18 mouse cellular contexts compared by ENCODE assay signal in the genomic region with DNA sequence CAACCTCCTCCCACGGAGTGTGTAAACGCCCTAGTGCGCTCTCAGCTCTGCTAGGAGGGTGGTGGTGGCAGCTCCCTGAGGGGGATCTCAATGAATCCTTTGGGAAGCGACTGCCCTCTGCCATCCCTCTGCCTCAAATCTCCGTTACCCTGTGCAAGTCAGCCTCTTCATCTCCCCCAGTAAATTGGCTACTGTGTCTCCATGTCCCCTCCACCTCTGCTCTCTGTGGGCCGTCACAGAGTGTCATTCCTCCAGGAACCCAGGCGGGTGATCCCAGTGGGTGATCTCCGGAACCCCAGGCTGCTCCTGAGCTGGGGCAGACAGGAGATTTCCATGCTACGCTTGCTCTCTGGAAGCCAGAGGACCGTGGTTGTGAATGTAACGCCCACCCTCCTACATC. TPM values are rescaled to one million over a fixed set of nuclear protein-coding genes. Genes with fewer than 3 reads are reported as not detected.
DNase-seq lines count a peak whose midpoint lies in the region; ATAC-seq and TF ChIP-seq lines count a peak whose summit lies in the region.
"Had no signal": no experiment of that assay in that cellular context is flagged by ENCODE, and none has a peak within 500 bp of the region (broad histone marks: within the 10 kb centered on the region; RNA-seq: fewer than 3 reads in every experiment).

No protein-coding gene starts in this region.

- no peaks in the 10 kb centered on the region for H3K36me3 ChIP-seq in heart, embryonic 13.5 days
- H3K36me3 ChIP-seq in lung, embryonic 14.5 days (ENCODE audit: insufficient read depth), result no peaks in the 10 kb centered on the region
- H3K36me3 ChIP-seq in limb, embryonic 10.5 days, result no peaks in the 10 kb centered on the region
- no peaks in the 10 kb centered on the region for H3K36me3 ChIP-seq in liver, postnatal 0 days (replicated peaks; ENCODE audit: insufficient read depth, low read length)
- H3K36me3 ChIP-seq: hindbrain, embryonic 15.5 days had no signal

- no peak for TF ChIP-seq EP300 in liver, postnatal 0 days (IDR thresholded peaks at IDR 0.05; ENCODE audit: low read depth)

- peaks cover 67% of the 10 kb centered on the region for H3K27me3 ChIP-seq in heart, embryonic 13.5 days (replicated peaks)
- H3K27me3 ChIP-seq in lung, embryonic 14.5 days (ENCODE audit: insufficient read depth, low read length), result peaks cover 47% of the 10 kb centered on the region
- H3K27me3 ChIP-seq in limb, embryonic 10.5 days (ENCODE audit: low read depth, poor library complexity, severe bottlenecking), result peaks cover 63% of the 10 kb centered on the region
- H3K27me3 ChIP-seq in liver, postnatal 0 days (ENCODE audit: insufficient read depth, low read length), result peaks cover 61% of the 10 kb centered on the region
- H3K27me3 ChIP-seq: CH12.LX had no signal

- no peak overlapping the region for H3K9ac ChIP-seq in heart, embryonic 13.5 days
- H3K9ac ChIP-seq in lung, embryonic 14.5 days, result no peak overlapping the region
- no peak overlapping the region for H3K9ac ChIP-seq in liver, postnatal 0 days (replicated peaks)
- H3K9ac ChIP-seq: hindbrain, embryonic 15.5 days had no signal

- peak overlapping the region; percentile 82 for H3K4me2 ChIP-seq in heart, embryonic 13.5 days
- H3K4me2 ChIP-seq in lung, embryonic 14.5 days, result peak overlapping the region; percentile 81
- H3K4me2 ChIP-seq in liver, postnatal 0 days (ENCODE audit: low read depth, low read length), result peak overlapping the region; percentile 68; the same call in 1 of the 2 replicates

- peak overlapping the region; percentile 49; the same call in 1 of the 2 replicates for H3K4me3 ChIP-seq in heart, embryonic 13.5 days
- 0 out of 2 replicates have a peak overlapping the region, but pooled peaks have one; percentile 34 for H3K4me3 ChIP-seq in lung, embryonic 14.5 days (ENCODE audit: low read depth, low read length)
- H3K4me3 ChIP-seq in limb, embryonic 10.5 days, result peak overlapping the region; percentile 48
- H3K4me3 ChIP-seq in liver, postnatal 0 days (ENCODE audit: low read depth, low read length), result no peak overlapping the region
- H3K4me3 ChIP-seq: erythroblast, embryonic 14.5 days had no signal

- TF ChIP-seq CTCF in lung, embryonic 14.5 days (IDR thresholded peaks at IDR 0.05; ENCODE audit: low read depth), result no peak
- TF ChIP-seq CTCF in liver, postnatal 0 days (IDR thresholded peaks at IDR 0.05; ENCODE audit: low read depth), result no peak

- ATAC-seq in heart, embryonic 13.5 days (ENCODE audit: extremely low read depth, insufficient number of reproducible peaks, low FRiP score, low TSS enrichment), result no peak
- ATAC-seq in lung, embryonic 14.5 days (ENCODE audit: insufficient read depth), result no peak
- ATAC-seq in liver, postnatal 0 days, result no peak
- ATAC-seq: Patski had no signal

- no peak for DNase-seq in heart, postnatal 25 days (ENCODE audit: low spot score)
- no peak for DNase-seq in lung, embryonic 14.5 days
- DNase-seq in lung, adult 18-20 months, result no peak
- DNase-seq in limb, embryonic 10.5 days (ENCODE audit: low spot score), result peak; percentile 50
- DNase-seq in liver, postnatal 0 days, result no peak
- no peak for DNase-seq in left cerebral cortex, postnatal 10 days (ENCODE audit: extremely low spot score in 1 of 2, low spot score in 2 of 2)
- no peak for DNase-seq in adrenal gland, adult 8-10 months

- no peaks in the 10 kb centered on the region for H3K9me3 ChIP-seq in heart, embryonic 13.5 days
- no peaks in the 10 kb centered on the region for H3K9me3 ChIP-seq in lung, embryonic 14.5 days (ENCODE audit: low read depth, low read length)
- no peaks in the 10 kb centered on the region for H3K9me3 ChIP-seq in limb, embryonic 10.5 days (replicated peaks)
- no peaks in the 10 kb centered on the region for H3K9me3 ChIP-seq in liver, postnatal 0 days (ENCODE audit: low read length)
- H3K9me3 ChIP-seq: hindbrain, embryonic 15.5 days had no signal

- WGBS in heart, embryonic 13.5 days, result 11% methylated on average over 11 of the region's 11 CpGs
- WGBS in lung, embryonic 14.5 days, result 39% methylated on average over 11 of the region's 11 CpGs
- WGBS in limb, embryonic 10.5 days, result 7% methylated on average over 11 of the region's 11 CpGs
- 18% methylated on average over 11 of the region's 11 CpGs for WGBS in liver, postnatal 0 days (ENCODE audit: insufficient replicate concordance)

- H3K27ac ChIP-seq in heart, embryonic 13.5 days (replicated peaks), result no peak overlapping the region
- no peak overlapping the region for H3K27ac ChIP-seq in lung, embryonic 14.5 days (ENCODE audit: low read depth)
- peak overlapping the region; percentile 83 for H3K27ac ChIP-seq in limb, embryonic 10.5 days
- H3K27ac ChIP-seq in liver, postnatal 0 days (ENCODE audit: low read depth), result no peak overlapping the region
- H3K27ac ChIP-seq: hindbrain, embryonic 15.5 days had no signal

- intact Hi-C loops in heart, postnatal 25 days (cut with DNase I), result loop anchor here (5.0 to 10.0 kb wide), 2 partner anchors 177 to 195 kb away; a partner anchor contains a TSS
- intact Hi-C loops in left cerebral cortex, postnatal 10 days (cut with DNase I), result loop anchor here (5.0 kb wide), 2 partner anchors 177 to 227 kb away; a partner anchor contains a TSS

- H3K4me1 ChIP-seq in heart, embryonic 13.5 days, result peaks cover 45% of the 10 kb centered on the region
- H3K4me1 ChIP-seq in lung, embryonic 14.5 days (ENCODE audit: insufficient read depth), result peaks cover 24% of the 10 kb centered on the region
- peaks cover 67% of the 10 kb centered on the region for H3K4me1 ChIP-seq in limb, embryonic 10.5 days
- peaks cover 28% of the 10 kb centered on the region for H3K4me1 ChIP-seq in liver, postnatal 0 days (ENCODE audit: insufficient read depth)

RNA-seq across cellular contexts. Expression of a gene that starts 10.2 kb away (rescaled TPM):
- polyA plus RNA-seq in heart, embryonic 13.5 days (2015; fragmentation: Nextera tagmentation; extraction: Ambion mirVana), result not detected in 2 replicates
- total RNA-seq in heart, postnatal 25 days (2021), result not detected
- polyA plus RNA-seq in lung, embryonic 14.5 days (2014; fragmentation: Nextera tagmentation; extraction: Ambion mirVana), result not detected in 2 replicates
- not detected in 2 replicates for polyA plus RNA-seq in limb, embryonic 10.5 days (2016; fragmentation: Nextera tagmentation; extraction: Ambion mirVana)
- polyA plus RNA-seq in liver, postnatal 0 days (2015; fragmentation: Nextera tagmentation; extraction: Ambion mirVana), result not detected in 2 replicates
- not detected for total RNA-seq in left cerebral cortex, postnatal 10 days (2021)
- not detected for total RNA-seq in adrenal gland, adult 8-10 months (2022)
- total RNA-seq: CH12.LX; granulocyte monocyte progenitor cell, adult 5-6 weeks; left cerebral cortex, adult 18-20 months; liver, adult 2 months; megakaryocyte, adult 5-6 weeks had no signal
- polyA plus RNA-seq: hindbrain, embryonic 15.5 days; large intestine, adult 2 months; liver, adult 2 months; neural tube, embryonic 14.5 days; Patski had no signal

RNA-seq across cellular contexts. Expression of a gene that starts 46.8 kb away (rescaled TPM):
- polyA plus RNA-seq in heart, embryonic 13.5 days (2015; fragmentation: Nextera tagmentation; extraction: Ambion mirVana), result 0.05 TPM in 1 of 2 replicates, not detected in the other
- not detected for total RNA-seq in heart, postnatal 25 days (2021)
- polyA plus RNA-seq in lung, embryonic 14.5 days (2014; fragmentation: Nextera tagmentation; extraction: Ambion mirVana), result not detected in 2 replicates
- polyA plus RNA-seq in limb, embryonic 10.5 days (2016; fragmentation: Nextera tagmentation; extraction: Ambion mirVana), result not detected in 2 replicates
- polyA plus RNA-seq in liver, postnatal 0 days (2015; fragmentation: Nextera tagmentation; extraction: Ambion mirVana), result 1.1 and 1.4 TPM in 2 replicates
- total RNA-seq in left cerebral cortex, postnatal 10 days (2021), result not detected
- total RNA-seq in adrenal gland, adult 8-10 months (2022), result under 1 TPM in 1 of 4 experiments, not detected in 3; 0.22 TPM
- total RNA-seq: CH12.LX; left cerebral cortex, adult 18-20 months; liver, adult 2 months had no signal
- polyA plus RNA-seq: erythroblast, embryonic 14.5 days; hindbrain, embryonic 15.5 days; liver, adult 2 months; neural tube, embryonic 14.5 days; Patski had no signal
